Mouse (Mus musculus): Measurements from ENCODE around the gene B3gat3. TPM values are rescaled to one million over a fixed set of nuclear protein-coding genes. Genes with fewer than 3 reads are reported as not detected.
"Not testable (repeated sequence)": the region's sequence is repeated elsewhere in the genome, so short reads cannot be mapped to it uniquely, and the experiment has no call there.

B3gat3 gene
- polyA plus RNA-seq, 1 experiment from 2014 or later: 44.0 TPM

- H3K9ac ChIP-seq (ENCODE audit: low read depth, low read length): peak within 1 kb of the TSS; percentile 84
- peak within 1 kb of the TSS; percentile 96 for H3K27ac ChIP-seq (ENCODE audit: low read length)
- H3K27me3 ChIP-seq (replicated peaks; ENCODE audit: control insufficient read depth, insufficient read depth, low read length): no peaks in the 10 kb centered on the region
- H3K9me3 ChIP-seq (ENCODE audit: control insufficient read depth, low read length): no peaks in the 10 kb centered on the region
- H3K4me2 ChIP-seq (ENCODE audit: low read depth, low read length): peak within 1 kb of the TSS; percentile 86
- under 1% methylated on average over 52 of the region's 52 CpGs for WGBS
- H3K36me3 ChIP-seq (ENCODE audit: control insufficient read depth, insufficient read depth, low read length): peaks cover 29% of the 10 kb centered on the region
- H3K4me3 ChIP-seq (ENCODE audit: low read length): peak within 1 kb of the TSS; percentile 66
- peak; percentile 99 for ATAC-seq
- peaks cover 12% of the 10 kb centered on the region for H3K4me1 ChIP-seq (ENCODE audit: control insufficient read depth, insufficient read depth, low read length)
These were observed 46.6 kb downstream of the B3gat3 start, which contains the start of gene Eef1g for GRCm38 (mm10) chr19:8966590-8967372. Gene Eef1g (plus strand): TSS chr19:8967041.

DNA sequence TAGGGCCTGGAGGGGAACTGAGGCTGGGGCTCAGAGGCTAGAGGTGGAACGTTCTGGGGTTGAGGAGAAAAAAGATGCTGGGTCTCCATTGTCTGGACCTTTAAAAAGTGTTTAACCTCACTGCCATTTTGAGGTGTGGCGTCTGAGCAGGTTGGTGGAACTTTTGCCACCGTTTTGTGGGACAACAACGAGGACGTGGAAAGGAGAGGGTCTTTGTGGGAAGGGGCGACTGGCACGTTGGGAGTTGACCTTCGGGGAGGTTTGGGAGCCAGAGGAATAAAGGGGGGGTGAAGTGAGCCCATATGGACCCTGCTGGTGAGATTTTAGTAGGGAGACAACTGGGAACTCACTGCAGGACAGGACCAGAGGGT lies 47.2 kb downstream of the B3gat3 start:
- 0% methylated on average over 8 of the region's 8 CpGs for WGBS
- ATAC-seq: no peak
- peaks cover 31% of the 10 kb centered on the region for H3K36me3 ChIP-seq (ENCODE audit: control insufficient read depth, insufficient read depth, low read length)

DNA sequence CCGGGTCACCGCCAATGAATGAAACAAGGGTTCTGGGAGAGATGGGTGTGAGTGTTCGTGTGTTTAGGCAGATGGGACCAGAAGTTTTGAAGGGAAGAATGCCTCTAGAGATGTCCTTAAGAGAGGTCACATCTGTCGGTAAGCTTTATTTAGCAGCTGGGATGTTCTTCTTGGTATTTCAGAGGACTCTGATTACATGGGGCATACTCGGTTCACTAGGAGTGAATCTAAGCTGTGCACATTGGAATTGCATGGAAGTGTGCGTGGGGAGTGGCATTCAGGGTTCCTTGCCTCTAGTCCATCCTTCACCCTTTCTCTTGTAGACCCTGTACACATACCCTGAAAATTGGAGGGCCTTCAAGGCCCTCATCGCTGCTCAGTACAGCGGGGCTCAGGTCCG lies 47.7 kb downstream of the B3gat3 start:
- Histone ChIP-seq H3K4me1 (ENCODE audit: control insufficient read depth, insufficient read depth, low read length) (peaks cover 12% of the 10 kb centered on the region), H3K9me3 (ENCODE audit: control insufficient read depth, low read length) (no peaks in the 10 kb centered on the region), H3K27me3 (replicated peaks; ENCODE audit: control insufficient read depth, insufficient read depth, low read length) (no peaks in the 10 kb centered on the region), H3K27ac (ENCODE audit: low read length) (peak overlapping the region; percentile 65; the same call in 1 of the 2 replicates), H3K4me2 (ENCODE audit: low read depth, low read length) (peak overlapping the region; percentile 86), H3K36me3 (ENCODE audit: control insufficient read depth, insufficient read depth, low read length) (peaks cover 28% of the 10 kb centered on the region), H3K9ac (ENCODE audit: low read depth, low read length) (peak overlapping the region; percentile 84), H3K4me3 (ENCODE audit: low read length) (peak overlapping the region; percentile 66)
- ATAC-seq: no peak
- 0% methylated on average over 9 of the region's 9 CpGs for WGBS

More for the DNA sequence above, 47.2 kb downstream of the B3gat3 start:
- H3K9me3 ChIP-seq (ENCODE audit: control insufficient read depth, low read length): no peaks in the 10 kb centered on the region
- H3K4me1 ChIP-seq (ENCODE audit: control insufficient read depth, insufficient read depth, low read length): peaks cover 12% of the 10 kb centered on the region
- H3K27ac ChIP-seq (ENCODE audit: low read length): peak overlapping the region; percentile 65
- H3K9ac ChIP-seq (ENCODE audit: low read depth, low read length): peak overlapping the region; percentile 84
- H3K27me3 ChIP-seq (replicated peaks; ENCODE audit: control insufficient read depth, insufficient read depth, low read length): no peaks in the 10 kb centered on the region
- peak overlapping the region; percentile 66 for H3K4me3 ChIP-seq (ENCODE audit: low read length)
- peak overlapping the region; percentile 86 for H3K4me2 ChIP-seq (ENCODE audit: low read depth, low read length)

GRCm38 (mm10) chr19:8972491-8972890 lies 52.3 kb downstream of the B3gat3 start:
- WGBS: 81% methylated on average over 8 of the region's 8 CpGs
- H3K9me3 ChIP-seq (ENCODE audit: control insufficient read depth, low read length); ATAC-seq; H3K4me2 ChIP-seq (ENCODE audit: low read depth, low read length); H3K27ac ChIP-seq (ENCODE audit: low read length); H3K4me3 ChIP-seq (ENCODE audit: low read length); H3K27me3 ChIP-seq (replicated peaks; ENCODE audit: control insufficient read depth, insufficient read depth, low read length); H3K4me1 ChIP-seq (ENCODE audit: control insufficient read depth, insufficient read depth, low read length); H3K9ac ChIP-seq (ENCODE audit: low read depth, low read length): not testable (repeated sequence)
- peaks cover 29% of the 10 kb centered on the region for H3K36me3 ChIP-seq (ENCODE audit: control insufficient read depth, insufficient read depth, low read length)

GRCm38 (mm10) chr19:8974638-8975037 lies 54.5 kb downstream of the B3gat3 start:
- H3K36me3 ChIP-seq (ENCODE audit: control insufficient read depth, insufficient read depth, low read length): peaks cover 39% of the 10 kb centered on the region
- no peak overlapping the region for H3K27ac ChIP-seq (ENCODE audit: low read length)
- H3K4me1 ChIP-seq (ENCODE audit: control insufficient read depth, insufficient read depth, low read length): 0 out of 2 replicates have a peak, but pooled peaks cover 4% of the 10 kb centered on the region
- 82% methylated on average over 1 of the region's 1 CpGs for WGBS
- H3K9me3 ChIP-seq (ENCODE audit: control insufficient read depth, low read length): no peaks in the 10 kb centered on the region
- H3K4me2 ChIP-seq (ENCODE audit: low read depth, low read length): no peak overlapping the region
- no peak for ATAC-seq
- no peak overlapping the region for H3K4me3 ChIP-seq (ENCODE audit: low read length)
- no peaks in the 10 kb centered on the region for H3K27me3 ChIP-seq (replicated peaks; ENCODE audit: control insufficient read depth, insufficient read depth, low read length)
- no peak overlapping the region for H3K9ac ChIP-seq (ENCODE audit: low read depth, low read length)

GRCm38 (mm10) chr19:8975491-8975890 lies 55.3 kb downstream of the B3gat3 start:
- Histone ChIP-seq H3K9me3 (ENCODE audit: control insufficient read depth, low read length) (no peaks in the 10 kb centered on the region), H3K4me1 (ENCODE audit: control insufficient read depth, insufficient read depth, low read length) (0 out of 2 replicates have a peak, but pooled peaks cover 6% of the 10 kb centered on the region), H3K27me3 (replicated peaks; ENCODE audit: control insufficient read depth, insufficient read depth, low read length) (no peaks in the 10 kb centered on the region), H3K4me2 (ENCODE audit: low read depth, low read length) (no peak overlapping the region), H3K36me3 (ENCODE audit: control insufficient read depth, insufficient read depth, low read length) (peaks cover 33% of the 10 kb centered on the region), H3K27ac (ENCODE audit: low read length) (no peak overlapping the region), H3K9ac (ENCODE audit: low read depth, low read length) (no peak overlapping the region), H3K4me3 (ENCODE audit: low read length) (no peak overlapping the region)
- WGBS: 91% methylated on average over 2 of the region's 2 CpGs
- ATAC-seq: no peak

- Histone ChIP-seq H3K4me3 (ENCODE audit: low read length) (no peak overlapping the region), H3K4me1 (ENCODE audit: control insufficient read depth, insufficient read depth, low read length) (peaks cover 8% of the 10 kb centered on the region), H3K27ac (ENCODE audit: low read length) (no peak overlapping the region), H3K4me2 (ENCODE audit: low read depth, low read length) (no peak overlapping the region), H3K9me3 (ENCODE audit: control insufficient read depth, low read length) (no peaks in the 10 kb centered on the region), H3K36me3 (ENCODE audit: control insufficient read depth, insufficient read depth, low read length) (peaks cover 23% of the 10 kb centered on the region), H3K9ac (ENCODE audit: low read depth, low read length) (no peak overlapping the region), H3K27me3 (replicated peaks; ENCODE audit: control insufficient read depth, insufficient read depth, low read length) (no peaks in the 10 kb centered on the region)
- peak; percentile 65 for ATAC-seq
- WGBS: 50% methylated on average over 3 of the region's 3 CpGs
These were observed 56.4 kb downstream of the B3gat3 start for GRCm38 (mm10) chr19:8976535-8976934.

Small RNAs within 50 kb of the gene (microRNA-seq; reads per million reads assigned to microRNA genes)
- not detected for gene Mir5136

Other genes starting within 250 kb of the B3gat3 start
- gene Slc3a2, start 197.0 kb upstream of the B3gat3 start, polyA plus RNA-seq (2015; fragmentation: Nextera tagmentation; extraction: Ambion mirVana): 211 and 225 TPM in 2 replicates
- 78.1 and 88.7 TPM in 2 replicates for gene Wdr74, start 184.5 kb upstream of the B3gat3 start, polyA plus RNA-seq (2015; fragmentation: Nextera tagmentation; extraction: Ambion mirVana)
- 0.91 and 1.6 TPM in 2 replicates for gene 1700092M07Rik, start 179.7 kb upstream of the B3gat3 start, polyA plus RNA-seq (2015; fragmentation: Nextera tagmentation; extraction: Ambion mirVana)
- gene Stx5a, start 179.0 kb upstream of the B3gat3 start, polyA plus RNA-seq (2015; fragmentation: Nextera tagmentation; extraction: Ambion mirVana): 120 and 124 TPM in 2 replicates
- gene Nxf1, start 163.3 kb upstream of the B3gat3 start, polyA plus RNA-seq (2015; fragmentation: Nextera tagmentation; extraction: Ambion mirVana): 133 and 137 TPM in 2 replicates
- gene Tmem223, start 149.4 kb upstream of the B3gat3 start, polyA plus RNA-seq (2015; fragmentation: Nextera tagmentation; extraction: Ambion mirVana): 161 and 164 TPM in 2 replicates
- gene Tmem179b, start 145.9 kb upstream of the B3gat3 start, polyA plus RNA-seq (2015; fragmentation: Nextera tagmentation; extraction: Ambion mirVana): 110 and 120 TPM in 2 replicates
- gene Taf6l, start 134.0 kb upstream of the B3gat3 start, polyA plus RNA-seq (2015; fragmentation: Nextera tagmentation; extraction: Ambion mirVana): 24.0 and 25.0 TPM in 2 replicates
- 130 and 138 TPM in 2 replicates for gene Polr2g, start 121.8 kb upstream of the B3gat3 start, polyA plus RNA-seq (2015; fragmentation: Nextera tagmentation; extraction: Ambion mirVana)
- gene Zbtb3, start 117.8 kb upstream of the B3gat3 start, polyA plus RNA-seq (2015; fragmentation: Nextera tagmentation; extraction: Ambion mirVana): 3.6 and 4.1 TPM in 2 replicates
- 36.0 and 44.0 TPM in 2 replicates for gene Ttc9c, start 101.0 kb upstream of the B3gat3 start, polyA plus RNA-seq (2015; fragmentation: Nextera tagmentation; extraction: Ambion mirVana)
- 3.7 and 4.3 TPM in 2 replicates for gene Hnrnpul2, start 100.4 kb upstream of the B3gat3 start, polyA plus RNA-seq (2015; fragmentation: Nextera tagmentation; extraction: Ambion mirVana)
- gene AC129217.1, start 90.6 kb upstream of the B3gat3 start, polyA plus RNA-seq (2015; fragmentation: Nextera tagmentation; extraction: Ambion mirVana): not detected in 2 replicates
- gene Bscl2, start 82.9 kb upstream of the B3gat3 start, polyA plus RNA-seq (2015; fragmentation: Nextera tagmentation; extraction: Ambion mirVana): 48.5 and 49.7 TPM in 2 replicates
- gene Gng3, start 81.2 kb upstream of the B3gat3 start, polyA plus RNA-seq (2015; fragmentation: Nextera tagmentation; extraction: Ambion mirVana): 13.3 and 14.3 TPM in 2 replicates
- 1.6 and 1.7 TPM in 2 replicates for gene Lrrn4cl, start 69.6 kb upstream of the B3gat3 start, polyA plus RNA-seq (2015; fragmentation: Nextera tagmentation; extraction: Ambion mirVana)
- 158 and 170 TPM in 2 replicates for gene Ubxn1, start 48.9 kb upstream of the B3gat3 start, polyA plus RNA-seq (2015; fragmentation: Nextera tagmentation; extraction: Ambion mirVana)
- gene Uqcc3, start 39.5 kb upstream of the B3gat3 start, polyA plus RNA-seq (2015; fragmentation: Nextera tagmentation; extraction: Ambion mirVana): 60.7 and 61.2 TPM in 2 replicates
- 60.7 and 74.8 TPM in 2 replicates for gene Lbhd1, start 36.6 kb upstream of the B3gat3 start, polyA plus RNA-seq (2015; fragmentation: Nextera tagmentation; extraction: Ambion mirVana)
- not detected in 2 replicates for gene Gm49403, start 36.4 kb upstream of the B3gat3 start, polyA plus RNA-seq (2015; fragmentation: Nextera tagmentation; extraction: Ambion mirVana)
- gene 1810009A15Rik, start 31.5 kb upstream of the B3gat3 start, polyA plus RNA-seq (2015; fragmentation: Nextera tagmentation; extraction: Ambion mirVana): 79.5 and 89.2 TPM in 2 replicates
- gene Gm49416, start 31.4 kb upstream of the B3gat3 start, polyA plus RNA-seq (2015; fragmentation: Nextera tagmentation; extraction: Ambion mirVana): not detected in 2 replicates
- 39.2 and 40.9 TPM in 2 replicates for gene Ints5, start 27.4 kb upstream of the B3gat3 start, polyA plus RNA-seq (2015; fragmentation: Nextera tagmentation; extraction: Ambion mirVana)
- 95.7 and 100 TPM in 2 replicates for gene Ganab, start 22.3 kb upstream of the B3gat3 start, polyA plus RNA-seq (2015; fragmentation: Nextera tagmentation; extraction: Ambion mirVana)
- 3.1 and 3.3 TPM in 2 replicates for gene Rom1, start 9.0 kb downstream of the B3gat3 start, polyA plus RNA-seq (2015; fragmentation: Nextera tagmentation; extraction: Ambion mirVana)
- gene Eml3, start 9.2 kb downstream of the B3gat3 start, polyA plus RNA-seq (2015; fragmentation: Nextera tagmentation; extraction: Ambion mirVana): 22.6 and 23.5 TPM in 2 replicates
- gene Mta2, start 21.5 kb downstream of the B3gat3 start, polyA plus RNA-seq (2015; fragmentation: Nextera tagmentation; extraction: Ambion mirVana): 119 and 130 TPM in 2 replicates
- gene Tut1, start 33.5 kb downstream of the B3gat3 start, polyA plus RNA-seq (2015; fragmentation: Nextera tagmentation; extraction: Ambion mirVana): 30.1 and 31.7 TPM in 2 replicates
- gene Eef1g, start 46.7 kb downstream of the B3gat3 start, polyA plus RNA-seq (2015; fragmentation: Nextera tagmentation; extraction: Ambion mirVana): 392 and 445 TPM in 2 replicates
- gene Ahnak, start 68.9 kb downstream of the B3gat3 start, polyA plus RNA-seq (2015; fragmentation: Nextera tagmentation; extraction: Ambion mirVana): 16.5 and 20.8 TPM in 2 replicates
- gene Scgb1a1, start 167.6 kb downstream of the B3gat3 start, polyA plus RNA-seq (2015; fragmentation: Nextera tagmentation; extraction: Ambion mirVana): not detected in 2 replicates
- gene Asrgl1, start 215.3 kb downstream of the B3gat3 start, polyA plus RNA-seq (2015; fragmentation: Nextera tagmentation; extraction: Ambion mirVana): 7.2 and 10.4 TPM in 2 replicates

Data from intestine, embryonic 16.5 days (tissue).